Mouse (Mus musculus): Measurements from ENCODE around the gene Kcng1.

- TF ChIP-seq CTCF (IDR thresholded peaks at IDR 0.05; ENCODE audit: low read depth, low read length), result no peak
- no peak for TF ChIP-seq GATA2 (IDR thresholded peaks at IDR 0.05; ENCODE audit: borderline replicate concordance, low read depth, low read length)
- TF ChIP-seq POLR2AphosphoS5 (IDR thresholded peaks at IDR 0.05; ENCODE audit: insufficient replicate concordance, low read depth, low read length), result no peak
- TF ChIP-seq GATA1 (IDR thresholded peaks at IDR 0.05; ENCODE audit: borderline replicate concordance, low read length), result no peak
Measured at GRCm38 (mm10) chr2:168289016-168289415, 7.5 kb upstream of the Kcng1 start.

All from G1E (cell line).